Comparison of ENCODE assay signal across 12 mouse cellular contexts in the genomic region with DNA sequence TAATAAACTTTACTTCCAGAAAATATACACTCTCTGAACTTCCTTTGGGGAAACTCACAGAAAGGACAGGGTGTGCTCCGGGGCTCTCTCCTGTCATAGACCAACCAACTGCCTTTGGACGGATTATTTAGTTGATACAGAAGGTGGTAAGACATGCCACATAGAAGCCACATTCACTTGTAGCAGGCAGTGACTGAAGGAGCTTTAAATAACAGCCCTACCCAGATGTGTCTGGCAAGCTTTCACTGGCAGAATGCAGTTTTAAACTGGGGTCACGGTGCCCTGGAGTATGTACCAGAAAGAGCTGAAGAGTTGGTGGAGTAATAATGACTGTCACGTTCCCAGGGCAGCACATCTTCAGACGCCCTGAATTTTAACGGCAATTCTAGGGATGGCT. TPM values are rescaled to one million over a fixed set of nuclear protein-coding genes. Genes with fewer than 3 reads are reported as not detected.
DNase-seq lines count a peak whose midpoint lies in the region; ATAC-seq and TF ChIP-seq lines count a peak whose summit lies in the region.
"Had no signal": no experiment of that assay in that cellular context is flagged by ENCODE, and none has a peak within 500 bp of the region (broad histone marks: within the 10 kb centered on the region; RNA-seq: fewer than 3 reads in every experiment).

No protein-coding gene starts in this region.

- WGBS in heart, embryonic 13.5 days = 54% methylated on average over 6 of the region's 6 CpGs
- 59% methylated on average over 6 of the region's 6 CpGs for WGBS in heart, embryonic 11.5 days (ENCODE audit: insufficient replicate concordance)
- WGBS in intestine, postnatal 0 days = 65% methylated on average over 6 of the region's 6 CpGs
- 55% methylated on average over 6 of the region's 6 CpGs for WGBS in stomach, embryonic 15.5 days
- WGBS in forebrain, embryonic 14.5 days = 91% methylated on average over 6 of the region's 6 CpGs

- no peak overlapping the region for H3K4me3 ChIP-seq in heart, embryonic 13.5 days
- no peak overlapping the region for H3K4me3 ChIP-seq in heart, embryonic 11.5 days (ENCODE audit: low read depth, low read length)
- H3K4me3 ChIP-seq in intestine, postnatal 0 days (ENCODE audit: low read depth, low read length) = no peak overlapping the region
- no peak overlapping the region for H3K4me3 ChIP-seq in stomach, embryonic 15.5 days (replicated peaks)
- no peak overlapping the region for H3K4me3 ChIP-seq in forebrain, embryonic 14.5 days (ENCODE audit: low read depth, low read length)
- H3K4me3 ChIP-seq: erythroblast, embryonic 14.5 days; midbrain, embryonic 10.5 days had no signal

- H3K27ac ChIP-seq in heart, embryonic 13.5 days (replicated peaks) = peak overlapping the region; percentile 75
- H3K27ac ChIP-seq in heart, embryonic 11.5 days (ENCODE audit: low read depth, low read length) = no peak overlapping the region
- H3K27ac ChIP-seq in intestine, postnatal 0 days (ENCODE audit: low read depth, low read length) = peak overlapping the region; percentile 17; the same call in 1 of the 2 replicates
- H3K27ac ChIP-seq in stomach, embryonic 15.5 days = peak overlapping the region; percentile 73
- no peak overlapping the region for H3K27ac ChIP-seq in forebrain, embryonic 14.5 days (ENCODE audit: low read depth, low read length)
- H3K27ac ChIP-seq: liver, embryonic 14.5 days; midbrain, embryonic 10.5 days had no signal

- H3K9me3 ChIP-seq in heart, embryonic 13.5 days = peaks cover 3% of the 10 kb centered on the region; the same call in 1 of the 2 replicates
- H3K9me3 ChIP-seq in heart, embryonic 11.5 days (replicated peaks; ENCODE audit: control insufficient read depth, low read length) = no peaks in the 10 kb centered on the region
- H3K9me3 ChIP-seq in intestine, postnatal 0 days (ENCODE audit: control insufficient read depth) = no peaks in the 10 kb centered on the region
- H3K9me3 ChIP-seq in stomach, embryonic 15.5 days = no peaks in the 10 kb centered on the region
- H3K9me3 ChIP-seq in forebrain, embryonic 14.5 days (replicated peaks; ENCODE audit: control insufficient read depth, low read length) = no peaks in the 10 kb centered on the region
- H3K9me3 ChIP-seq: midbrain, embryonic 10.5 days had no signal

- no peaks in the 10 kb centered on the region for H3K36me3 ChIP-seq in heart, embryonic 13.5 days
- H3K36me3 ChIP-seq in heart, embryonic 11.5 days (ENCODE audit: control insufficient read depth, insufficient read depth, low read length) = no peaks in the 10 kb centered on the region
- H3K36me3 ChIP-seq in intestine, postnatal 0 days (ENCODE audit: control insufficient read depth, insufficient read depth) = no peaks in the 10 kb centered on the region
- no peaks in the 10 kb centered on the region for H3K36me3 ChIP-seq in stomach, embryonic 15.5 days
- H3K36me3 ChIP-seq in forebrain, embryonic 14.5 days (ENCODE audit: control insufficient read depth, insufficient read depth, low read length) = no peaks in the 10 kb centered on the region
- H3K36me3 ChIP-seq: midbrain, embryonic 10.5 days had no signal

- ATAC-seq in heart, embryonic 13.5 days (ENCODE audit: extremely low read depth, insufficient number of reproducible peaks, low FRiP score, low TSS enrichment) = no peak
- no peak for ATAC-seq in heart, embryonic 11.5 days (replicated peaks; ENCODE audit: insufficient number of reproducible peaks, low FRiP score, low TSS enrichment)
- ATAC-seq in intestine, postnatal 0 days = no peak
- no peak for ATAC-seq in stomach, embryonic 15.5 days (ENCODE audit: insufficient read depth, low FRiP score, low read depth)
- ATAC-seq in forebrain, embryonic 14.5 days = no peak

- H3K4me2 ChIP-seq in heart, embryonic 13.5 days = peak overlapping the region; percentile 27; the same call in 1 of the 2 replicates
- H3K4me2 ChIP-seq in heart, embryonic 11.5 days = no peak overlapping the region
- H3K4me2 ChIP-seq in intestine, postnatal 0 days (replicated peaks; ENCODE audit: low read depth) = no peak overlapping the region
- no peak overlapping the region for H3K4me2 ChIP-seq in stomach, embryonic 15.5 days
- H3K4me2 ChIP-seq in forebrain, embryonic 14.5 days (ENCODE audit: low read length) = no peak overlapping the region

- peak; percentile 54 for DNase-seq in ovary, adult 18-20 months (ENCODE audit: low spot score)
- DNase-seq in ovary, postnatal 10 days (ENCODE audit: low spot score) = no peak
- DNase-seq in forebrain, embryonic 14.5 days (ENCODE audit: low spot score) = no peak
- DNase-seq in testis, postnatal 14 days (ENCODE audit: low spot score) = no peak
- DNase-seq: kidney, adult 18-20 months had no signal

- H3K27me3 ChIP-seq in heart, embryonic 13.5 days (replicated peaks) = 0 out of 2 replicates have a peak, but pooled peaks cover 8% of the 10 kb centered on the region
- no peaks in the 10 kb centered on the region for H3K27me3 ChIP-seq in heart, embryonic 11.5 days (ENCODE audit: control insufficient read depth, insufficient read depth, low read length)
- no peaks in the 10 kb centered on the region for H3K27me3 ChIP-seq in intestine, postnatal 0 days (replicated peaks; ENCODE audit: control insufficient read depth, insufficient read depth, low read length)
- no peaks in the 10 kb centered on the region for H3K27me3 ChIP-seq in stomach, embryonic 15.5 days (replicated peaks)
- no peaks in the 10 kb centered on the region for H3K27me3 ChIP-seq in forebrain, embryonic 14.5 days (replicated peaks; ENCODE audit: control insufficient read depth, insufficient read depth, low read length)

- no peak for TF ChIP-seq CTCF in intestine, postnatal 0 days (IDR thresholded peaks at IDR 0.05; ENCODE audit: low read depth)

- H3K4me1 ChIP-seq in heart, embryonic 13.5 days = peaks cover 19% of the 10 kb centered on the region
- peaks cover 10% of the 10 kb centered on the region for H3K4me1 ChIP-seq in heart, embryonic 11.5 days (ENCODE audit: control insufficient read depth, insufficient read depth, low read length)
- 0 out of 2 replicates have a peak, but pooled peaks cover 2% of the 10 kb centered on the region for H3K4me1 ChIP-seq in intestine, postnatal 0 days (replicated peaks; ENCODE audit: control insufficient read depth, insufficient read depth, low read length)
- 0 out of 2 replicates have a peak, but pooled peaks cover 17% of the 10 kb centered on the region for H3K4me1 ChIP-seq in stomach, embryonic 15.5 days
- H3K4me1 ChIP-seq in forebrain, embryonic 14.5 days (ENCODE audit: control insufficient read depth, insufficient read depth, low read length) = no peaks in the 10 kb centered on the region
- H3K4me1 ChIP-seq: midbrain, embryonic 10.5 days had no signal

- no peak overlapping the region for H3K9ac ChIP-seq in heart, embryonic 13.5 days
- no peak overlapping the region for H3K9ac ChIP-seq in heart, embryonic 11.5 days (ENCODE audit: low read depth, low read length)
- no peak overlapping the region for H3K9ac ChIP-seq in intestine, postnatal 0 days (ENCODE audit: low read depth, low read length)
- H3K9ac ChIP-seq in stomach, embryonic 15.5 days = no peak overlapping the region
- H3K9ac ChIP-seq in forebrain, embryonic 14.5 days (ENCODE audit: low read length) = no peak overlapping the region
- H3K9ac ChIP-seq: liver, embryonic 14.5 days had no signal

RNA-seq across cellular contexts. Expression of gene Rerg, which starts 59.5 kb away (rescaled TPM):
- 4.5 and 5.2 TPM in 2 replicates for polyA plus RNA-seq in heart, embryonic 13.5 days (2015; fragmentation: Nextera tagmentation; extraction: Ambion mirVana)
- 4.4 and 4.6 TPM in 2 replicates for polyA plus RNA-seq in heart, embryonic 11.5 days (2014; fragmentation: Nextera tagmentation; extraction: Ambion mirVana)
- 11.6 and 11.8 TPM in 2 replicates for polyA plus RNA-seq in intestine, postnatal 0 days (2015; fragmentation: Nextera tagmentation; extraction: Ambion mirVana)
- 25.3 and 26.3 TPM in 2 replicates for polyA plus RNA-seq in stomach, embryonic 15.5 days (2015; fragmentation: Nextera tagmentation; extraction: Ambion mirVana)
- polyA plus RNA-seq in forebrain, embryonic 14.5 days (2014; fragmentation: Nextera tagmentation; extraction: Ambion mirVana) = 4.8 and 6.2 TPM in 2 replicates
- polyA plus RNA-seq: erythroblast, embryonic 14.5 days had no signal

Comparison
In these comparisons a context has a peak if more than half of its experiments do, and no peak if none do; other contexts are left out.
1. H3K27ac ChIP-seq: peak in heart, embryonic 13.5 days (single experiment), intestine, postnatal 0 days (single experiment) and stomach, embryonic 15.5 days (single experiment); none in heart, embryonic 11.5 days (single experiment) and forebrain, embryonic 14.5 days (single experiment).